Mouse (Mus musculus) forebrain, embryonic 14.5 days (tissue): ENCODE results near the gene Wdr92. TPM values are rescaled to one million over a fixed set of nuclear protein-coding genes. Genes with fewer than 3 reads are reported as not detected.

Experiments used
- ATAC-seq: fragments of 200-750 bp; cut with Nextera tagmentation; 2 replicates; pipeline ENCODE4 v1.8.0; 2017; ENCODE audit warnings: mild to moderate bottlenecking, moderate library complexity
- DNase-seq: peaks from one replicate; pipeline ENCODE4 v3.0.0-alpha.2; 2015; ENCODE audit warnings: low spot score
- H3K27ac ChIP-seq: fragments of 300-500 bp; sonication (generic); 2 replicates; pipeline ENCODE4 v1.5.1; 2014; ENCODE audit warnings: low read depth, mild to moderate bottlenecking, control low read depth, low read length, moderate library complexity
- H3K27me3 ChIP-seq: fragments of 300-500 bp; sonication (generic); replicated peaks from 2 replicates; pipeline ENCODE4 v1.6.1; 2014; ENCODE audit warnings: low read length, control low read depth, mixed read lengths; ENCODE audit not compliant: control insufficient read depth, insufficient read depth
- H3K36me3 ChIP-seq: fragments of 300-500 bp; sonication (generic); 2 replicates; pipeline ENCODE4 v1.6.1; 2014; ENCODE audit warnings: low read length, control low read depth; ENCODE audit not compliant: control insufficient read depth, insufficient read depth
- H3K4me1 ChIP-seq: fragments of 300-500 bp; sonication (generic); 2 replicates; pipeline ENCODE4 v1.6.1; 2014; ENCODE audit warnings: antibody characterized with exemption, low read length, control low read depth; ENCODE audit not compliant: control insufficient read depth, insufficient read depth
- H3K4me2 ChIP-seq: fragments of 300-500 bp; sonication (generic); 2 replicates; pipeline ENCODE4 v1.6.1; 2014; ENCODE audit warnings: mild to moderate bottlenecking, control low read depth, low read length
- H3K4me3 ChIP-seq: fragments of 300-500 bp; sonication (generic); 2 replicates; pipeline ENCODE4 v1.5.1; 2014; ENCODE audit warnings: low read depth, low read length, control low read depth
- H3K9ac ChIP-seq: fragments of 300-500 bp; sonication (generic); 2 replicates; pipeline ENCODE4 v1.6.1; 2014; ENCODE audit warnings: mild to moderate bottlenecking, low read length, control low read depth, moderate library complexity
- H3K9me3 ChIP-seq: fragments of 300-500 bp; sonication (generic); replicated peaks from 2 replicates; pipeline ENCODE4 v1.6.1; 2016; ENCODE audit warnings: low read length, control low read depth, mixed read lengths; ENCODE audit not compliant: control insufficient read depth
- WGBS: fragments of 180-500 bp; shearing (Covaris S2); extraction: QIAGEN DNeasy Blood & Tissue Kit; methylation state at CpG from one replicate; pipeline ENCODE4 v1.1.7; 2014; 5-methylcytosine and 5-hydroxymethylcytosine counted together
- polyA plus RNA-seq: library from polyadenylated mRNA; unstranded; fragments of >200 nt; fragmentation: Nextera tagmentation; extraction: Ambion mirVana; gene quantifications from 2 replicates; pipeline ENCODE4 v1.2.1, GENCODE M21; 2014

Wdr92 gene
- 22.3 and 25.1 TPM in 2 replicates for polyA plus RNA-seq

GRCm38 (mm10) chr11:17181807-17182206, at the start of gene Wdr92:
TSS of gene Wdr92 (plus strand) at chr11:17182107.
- no peaks in the 10 kb centered on the region; the same call in 1 of the 2 replicates for H3K4me1 ChIP-seq
- WGBS = 85% methylated on average over 3 of the region's 3 CpGs
- no peak within 1 kb of the TSS for H3K27ac ChIP-seq
- ATAC-seq = no peak
- H3K36me3 ChIP-seq = no peaks in the 10 kb centered on the region
- H3K9me3 ChIP-seq = no peaks in the 10 kb centered on the region
- H3K27me3 ChIP-seq = no peaks in the 10 kb centered on the region
- DNase-seq = no peak
- H3K9ac ChIP-seq = no peak within 1 kb of the TSS
- no peak within 1 kb of the TSS for H3K4me2 ChIP-seq
- H3K4me3 ChIP-seq = no peak within 1 kb of the TSS

- H3K4me3 ChIP-seq = no peak overlapping the region
- ATAC-seq = no peak
- WGBS = 3% methylated on average over 6 of the region's 6 CpGs
- no peak overlapping the region for H3K4me2 ChIP-seq
- H3K4me1 ChIP-seq = peaks cover 3% of the 10 kb centered on the region; the same call in 1 of the 2 replicates
- H3K27ac ChIP-seq = no peak overlapping the region
- peak; percentile 6 for DNase-seq
- no peak overlapping the region for H3K9ac ChIP-seq
- H3K36me3 ChIP-seq = no peaks in the 10 kb centered on the region
- no peaks in the 10 kb centered on the region for H3K9me3 ChIP-seq
- H3K27me3 ChIP-seq = no peaks in the 10 kb centered on the region
Observed at GRCm38 (mm10) chr11:17135638-17136037, 46.3 kb upstream of the Wdr92 start.

GRCm38 (mm10) chr11:17138306-17139033, 43.4 kb upstream of the Wdr92 start:
- ATAC-seq (no peak), DNase-seq (no peak)
- peaks cover 3% of the 10 kb centered on the region; the same call in 1 of the 2 replicates for H3K4me1 ChIP-seq
- no peaks in the 10 kb centered on the region for H3K9me3 ChIP-seq
- no peak overlapping the region for H3K27ac ChIP-seq
- 64% methylated on average over 6 of the region's 6 CpGs for WGBS
- H3K27me3 ChIP-seq = no peaks in the 10 kb centered on the region
- H3K4me2 ChIP-seq = no peak overlapping the region
- H3K9ac ChIP-seq = no peak overlapping the region
- no peaks in the 10 kb centered on the region for H3K36me3 ChIP-seq
- no peak overlapping the region for H3K4me3 ChIP-seq

- Histone ChIP-seq H3K4me1 (peaks cover 15% of the 10 kb centered on the region), H3K4me3 (peak within 1 kb of the TSS; percentile 92), H3K27me3 (no peaks in the 10 kb centered on the region), H3K4me2 (peak within 1 kb of the TSS; percentile 68), H3K36me3 (no peaks in the 10 kb centered on the region), H3K27ac (peak within 1 kb of the TSS; percentile 94), H3K9ac (peak within 1 kb of the TSS; percentile 98), H3K9me3 (no peaks in the 10 kb centered on the region)
- peak; percentile 98 for ATAC-seq
- peak; percentile 99 for DNase-seq
- under 1% methylated on average over 60 of the region's 89 CpGs for WGBS
Observed at GRCm38 (mm10) chr11:17158858-17159737, 22.8 kb upstream of the Wdr92 start, which contains the start of gene Ppp3r1. TSS of gene Ppp3r1 (plus strand) at chr11:17159263.

DNA sequence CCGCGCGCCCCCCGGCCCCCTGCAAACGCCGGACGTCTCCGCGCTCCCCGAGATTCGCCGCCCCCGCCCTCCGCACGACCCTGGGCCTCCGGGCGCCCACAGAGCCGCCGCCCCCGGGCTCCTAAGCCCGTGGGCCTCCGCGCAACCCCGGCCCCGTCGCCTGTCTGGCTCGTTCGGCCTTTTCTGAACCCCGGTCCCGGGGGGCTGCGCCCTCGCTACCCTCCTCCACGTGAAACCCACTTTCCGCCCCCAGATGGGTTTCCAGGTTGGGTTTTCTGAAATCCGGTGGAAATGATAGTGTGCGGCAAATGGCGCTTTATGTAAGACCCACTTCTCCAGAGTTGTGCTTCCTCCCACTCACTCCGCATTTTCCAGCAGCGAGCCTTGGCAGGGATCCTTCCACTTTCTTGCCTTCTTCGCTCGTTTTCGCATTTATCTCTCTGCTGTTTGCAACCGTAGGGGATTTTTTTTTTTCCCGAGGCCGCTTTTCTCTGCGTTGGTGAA, 22.1 kb upstream of the Wdr92 start:
- peak overlapping the region; percentile 68 for H3K4me2 ChIP-seq
- peak overlapping the region; percentile 94 for H3K27ac ChIP-seq
- peak overlapping the region; percentile 92 for H3K4me3 ChIP-seq
- WGBS = under 1% methylated on average over 45 of the region's 46 CpGs
- H3K9ac ChIP-seq = peak overlapping the region; percentile 98
- no peaks in the 10 kb centered on the region for H3K27me3 ChIP-seq
- no peaks in the 10 kb centered on the region for H3K9me3 ChIP-seq
- ATAC-seq (0 out of 2 replicates have a peak, but pooled peaks have one; percentile 0), DNase-seq (peak; percentile 37)
- H3K4me1 ChIP-seq = peaks cover 15% of the 10 kb centered on the region
- H3K36me3 ChIP-seq = no peaks in the 10 kb centered on the region

- H3K27ac ChIP-seq = peak overlapping the region; percentile 94
- no peaks in the 10 kb centered on the region for H3K36me3 ChIP-seq
- H3K9ac ChIP-seq = peak overlapping the region; percentile 98
- DNase-seq (peak; percentile 89), ATAC-seq (0 out of 2 replicates have a peak, but pooled peaks have one; percentile 7)
- H3K27me3 ChIP-seq = no peaks in the 10 kb centered on the region
- peaks cover 15% of the 10 kb centered on the region for H3K4me1 ChIP-seq
- peak overlapping the region; percentile 92 for H3K4me3 ChIP-seq
- H3K4me2 ChIP-seq = peak overlapping the region; percentile 68
- WGBS = 2% methylated on average over 12 of the region's 12 CpGs
- no peaks in the 10 kb centered on the region for H3K9me3 ChIP-seq
Observed at GRCm38 (mm10) chr11:17160242-17160641, 21.7 kb upstream of the Wdr92 start.

GRCm38 (mm10) chr11:17163956-17164355, 18.0 kb upstream of the Wdr92 start:
- Histone ChIP-seq H3K36me3 (no peaks in the 10 kb centered on the region), H3K9me3 (no peaks in the 10 kb centered on the region), H3K9ac (no peak overlapping the region), H3K4me2 (no peak overlapping the region), H3K4me3 (no peak overlapping the region), H3K4me1 (peaks cover 15% of the 10 kb centered on the region), H3K27ac (no peak overlapping the region), H3K27me3 (no peaks in the 10 kb centered on the region)
- WGBS = 55% methylated on average over 1 of the region's 1 CpGs
- DNase-seq = no peak
- ATAC-seq = no peak

- H3K9ac ChIP-seq = no peak overlapping the region
- ATAC-seq = no peak
- WGBS = 88% methylated on average over 7 of the region's 7 CpGs
Observed at GRCm38 (mm10) chr11:17166627-17167026, 15.3 kb upstream of the Wdr92 start.

More at GRCm38 (mm10) chr11:17166627-17167026, 15.3 kb upstream of the Wdr92 start:
- Histone ChIP-seq H3K4me1 (peaks cover 4% of the 10 kb centered on the region), H3K27me3 (no peaks in the 10 kb centered on the region), H3K4me3 (no peak overlapping the region), H3K36me3 (no peaks in the 10 kb centered on the region), H3K4me2 (no peak overlapping the region), H3K27ac (no peak overlapping the region), H3K9me3 (no peaks in the 10 kb centered on the region)
- DNase-seq = no peak
